Mouse (Mus musculus) left cerebral cortex, postnatal 14 days (tissue): ENCODE measurements around the gene Prkci. TPM values are rescaled to one million over a fixed set of nuclear protein-coding genes. Genes with fewer than 3 reads are reported as not detected.

Experiments used
- DNase-seq, 2 experiments: peaks; one replicate each; pipeline ENCODE4 v3.0.0; 2021 to 2022; ENCODE audit warnings: low spot score in 2 of 2, mixed read lengths in 1 of 2
- intact Hi-C: fragments of 180-260 bp; cut with DNase I; formaldehyde crosslinking; loops from one replicate; pipeline ENCODE4 v1.15.1; 2025
- total RNA-seq, 2 experiments: library from RNA; stranded (reverse); gene quantifications; 2 replicates each; pipeline ENCODE4 v1.2.3; 2021

Gene Prkci
- total RNA-seq, 2 experiments from 2014 or later, result 58.3 to 72.2 TPM

DNA sequence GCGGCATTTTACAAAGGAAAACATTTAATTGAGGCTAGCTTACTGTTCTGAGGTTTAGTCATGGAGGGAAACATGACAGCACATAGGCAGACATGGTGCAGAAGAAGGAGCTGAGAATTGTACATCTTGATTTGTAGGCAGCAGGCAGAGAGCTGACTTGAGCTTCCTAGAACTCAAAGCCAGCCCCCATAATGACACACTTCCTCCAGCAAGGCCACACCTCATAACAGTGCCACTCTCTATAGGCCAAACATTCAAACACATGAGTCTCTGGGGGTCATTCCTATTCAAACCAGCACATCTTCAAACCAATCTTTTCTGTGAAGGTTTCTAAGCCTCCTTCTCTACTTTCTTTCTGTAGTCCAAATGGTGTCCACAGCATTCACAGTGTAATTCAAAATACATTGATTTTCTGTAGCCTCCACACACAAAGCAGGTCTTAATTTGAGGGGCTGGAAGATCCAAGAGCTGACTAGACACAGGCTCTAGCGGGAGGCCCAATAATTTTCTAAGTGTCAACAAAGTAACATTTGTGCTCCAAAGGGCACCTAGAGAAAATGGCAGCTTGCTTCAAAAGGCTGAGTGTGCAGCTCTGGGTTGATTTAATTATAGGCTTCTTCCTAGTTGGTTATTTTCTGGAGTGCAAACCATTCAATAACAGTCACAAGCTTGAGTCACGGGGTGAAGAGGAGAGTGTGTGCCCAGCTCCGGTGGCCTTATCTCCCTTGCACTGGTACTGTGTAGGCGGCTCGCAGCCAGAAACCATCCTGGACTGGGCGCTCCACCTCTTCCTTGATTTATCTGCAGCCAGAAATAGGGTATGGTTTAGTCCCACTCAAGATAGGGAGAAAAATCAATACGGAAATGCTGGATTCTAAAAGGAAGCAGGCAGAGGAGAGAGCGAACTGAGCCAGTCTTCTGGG, 7.9 kb upstream of the Prkci start:
- no peak for DNase-seq
- intact Hi-C loops, result no loop called here

DNA sequence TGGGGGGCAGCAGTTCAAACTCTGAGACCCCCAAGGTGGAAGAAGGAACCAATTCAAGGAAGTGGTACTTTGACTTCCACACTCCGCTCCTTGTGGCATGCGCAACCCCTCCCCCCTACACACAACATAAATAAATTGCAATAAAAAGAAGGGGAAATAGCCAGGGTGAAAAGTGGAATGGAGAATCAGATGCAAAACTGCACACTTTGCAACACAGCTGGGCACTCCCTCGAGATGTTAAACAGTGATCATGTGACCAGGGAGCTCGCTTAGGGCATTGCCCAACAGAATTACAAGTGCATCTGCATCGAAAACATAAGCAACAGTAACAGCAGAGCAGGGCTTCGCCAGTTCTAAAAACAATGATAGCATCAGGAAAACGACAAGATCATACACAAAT, 3.4 kb upstream of the Prkci start:
- intact Hi-C loops, result no loop called here
- DNase-seq, result no peak

DNA sequence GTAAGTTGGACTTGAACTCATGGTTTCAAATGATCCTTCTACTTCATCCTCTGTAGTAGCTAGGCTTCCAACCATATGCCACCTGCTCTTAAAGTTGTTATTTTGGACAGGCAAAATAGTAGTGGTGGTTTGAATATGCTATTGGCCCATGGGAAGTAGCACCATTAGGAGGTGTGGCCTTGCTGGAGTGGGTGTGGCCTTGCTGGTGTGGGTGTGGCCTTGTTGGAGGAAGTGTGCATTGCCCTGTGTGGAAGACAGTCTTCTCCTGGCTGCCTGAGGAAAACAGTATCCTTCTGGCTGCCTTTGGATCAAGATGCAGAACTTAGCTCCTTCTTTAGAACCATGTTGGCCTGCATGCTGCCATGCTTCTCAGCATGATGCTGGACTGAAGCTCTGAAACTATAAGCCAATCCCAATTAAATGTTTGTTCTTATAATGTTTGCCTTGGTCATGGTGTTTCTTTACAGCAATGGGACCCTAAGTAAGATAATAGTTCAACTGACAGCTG, 2.4 kb upstream of the Prkci start:
- intact Hi-C loops, result no loop called here
- DNase-seq, result no peak

DNA sequence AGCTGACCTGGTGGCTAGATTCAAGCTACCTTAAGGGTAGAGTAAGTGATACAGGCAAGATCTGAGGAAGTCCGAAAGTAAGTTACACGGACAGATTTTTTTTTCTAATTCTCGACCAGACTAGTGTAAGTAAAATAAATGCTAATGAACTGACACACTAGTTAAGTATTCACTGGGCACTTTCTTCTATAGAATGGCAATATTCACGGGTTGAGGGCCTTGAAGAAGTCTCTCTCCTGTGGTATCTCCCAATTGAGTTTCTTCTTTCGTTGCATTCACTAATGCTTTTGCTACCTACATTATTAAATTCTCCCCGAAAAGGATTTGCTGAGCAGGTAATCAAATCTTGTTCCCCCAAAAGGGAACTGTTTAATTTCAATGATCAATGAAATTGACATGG, 688 bp upstream of the Prkci start:
- intact Hi-C loops, result no loop called here
- DNase-seq, result no peak

DNA sequence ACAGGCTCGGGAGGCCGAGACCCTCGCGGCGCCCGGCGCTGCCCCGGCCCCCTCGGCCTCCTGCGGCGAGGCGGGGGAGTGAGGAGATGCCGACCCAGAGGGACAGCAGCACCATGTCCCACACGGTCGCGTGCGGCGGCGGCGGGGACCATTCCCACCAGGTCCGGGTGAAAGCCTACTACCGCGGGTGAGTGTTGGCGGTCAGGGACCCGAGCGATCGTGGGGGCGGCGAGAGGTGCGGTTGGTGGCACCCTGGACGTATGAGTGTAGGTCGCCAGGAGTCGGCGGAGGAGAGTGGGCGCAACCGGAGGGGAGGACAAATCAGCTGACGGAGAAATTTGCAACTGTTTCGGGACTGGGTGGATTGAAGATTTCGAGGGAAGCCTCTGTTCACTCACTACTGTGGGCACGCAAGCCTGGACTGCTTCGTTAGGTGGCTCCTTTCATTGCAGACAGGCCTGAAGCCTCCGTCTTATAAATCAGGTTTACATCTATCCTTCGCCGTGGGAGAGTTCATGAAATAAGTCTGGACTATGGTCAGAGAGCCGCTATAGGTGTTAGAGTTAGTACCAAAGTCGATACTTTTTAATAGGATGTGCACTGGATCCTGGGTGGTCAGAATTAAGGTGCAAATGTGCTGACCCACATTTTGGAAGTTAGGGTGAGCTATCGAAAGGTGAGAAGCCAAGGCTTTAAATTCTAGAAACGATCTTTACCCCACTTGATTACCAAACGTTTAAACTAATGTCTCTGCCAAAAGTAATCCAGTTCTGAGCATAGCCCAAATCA, 546 bp downstream of the Prkci start:
- intact Hi-C loops, result no loop called here
- peak; percentile 44 to 54 for DNase-seq

DNA sequence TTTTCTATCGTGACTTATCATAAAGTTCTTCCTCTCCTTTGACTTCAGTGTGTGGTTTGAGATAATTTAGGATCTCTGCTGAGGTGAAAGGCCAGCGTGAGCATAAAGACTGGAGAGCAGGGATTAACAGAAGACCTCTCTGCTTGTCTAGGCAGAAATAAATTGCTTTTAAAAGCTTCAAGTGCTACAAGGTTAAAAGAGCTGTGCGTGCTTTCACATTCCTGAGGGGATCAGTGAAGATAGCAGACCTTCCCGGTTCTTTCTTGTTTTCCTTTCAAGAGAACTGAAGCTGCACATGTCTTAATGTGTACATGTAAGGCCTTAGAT, 1.1 kb downstream of the Prkci start:
- intact Hi-C loops, result no loop called here
- DNase-seq, result no peak

DNA sequence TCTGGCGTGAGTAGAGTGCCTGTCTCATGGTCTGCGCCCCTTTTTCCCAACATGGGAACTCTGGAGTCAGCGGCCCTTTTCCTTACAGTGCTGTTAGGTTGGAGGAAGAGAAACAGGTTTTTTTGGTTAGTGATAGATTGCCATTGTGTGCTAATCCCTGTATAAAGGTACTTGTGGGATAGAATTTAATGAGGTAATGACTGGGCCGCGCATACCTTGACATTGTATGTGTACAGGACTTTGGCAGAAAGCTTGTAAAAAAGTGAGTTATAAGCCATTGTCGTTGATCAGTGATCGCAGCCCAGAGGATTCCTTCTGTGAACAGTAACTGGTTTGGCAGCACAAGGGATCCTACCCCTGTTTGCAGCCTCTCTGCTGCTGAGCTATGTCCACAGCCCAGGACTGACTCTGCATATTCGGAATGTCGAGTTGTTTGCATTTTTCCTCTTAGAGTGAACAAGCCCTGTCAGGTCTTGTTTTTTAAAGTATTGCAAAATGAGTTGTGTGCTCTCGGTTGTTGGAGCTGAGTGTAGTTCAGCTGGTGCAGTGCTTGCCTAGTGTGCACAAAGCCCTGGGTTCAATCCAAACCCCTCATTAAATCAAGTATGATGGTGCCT, 4.0 kb downstream of the Prkci start:
- DNase-seq, result no peak
- intact Hi-C loops, result no loop called here

DNA sequence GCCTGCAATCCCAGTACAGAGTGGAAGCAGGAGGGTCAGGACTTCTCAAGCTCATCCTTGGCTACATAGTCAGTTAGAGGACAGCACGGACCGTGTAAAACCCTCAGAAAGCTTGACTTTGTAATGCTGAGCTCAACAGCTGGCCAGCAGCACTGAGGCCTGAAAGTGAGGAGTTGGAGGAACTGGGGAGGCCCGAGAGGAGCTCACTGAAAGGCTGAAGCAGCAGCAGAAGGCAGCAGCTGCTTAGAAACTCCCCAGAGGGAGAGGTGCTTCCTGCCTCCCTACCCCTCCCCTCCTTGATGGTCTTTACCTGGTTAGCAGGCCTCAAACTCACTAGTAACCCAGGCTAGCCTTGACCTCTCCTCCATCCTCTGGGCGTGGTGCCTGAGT, 4.5 kb downstream of the Prkci start:
- DNase-seq, result no peak
- intact Hi-C loops, result no loop called here

DNA sequence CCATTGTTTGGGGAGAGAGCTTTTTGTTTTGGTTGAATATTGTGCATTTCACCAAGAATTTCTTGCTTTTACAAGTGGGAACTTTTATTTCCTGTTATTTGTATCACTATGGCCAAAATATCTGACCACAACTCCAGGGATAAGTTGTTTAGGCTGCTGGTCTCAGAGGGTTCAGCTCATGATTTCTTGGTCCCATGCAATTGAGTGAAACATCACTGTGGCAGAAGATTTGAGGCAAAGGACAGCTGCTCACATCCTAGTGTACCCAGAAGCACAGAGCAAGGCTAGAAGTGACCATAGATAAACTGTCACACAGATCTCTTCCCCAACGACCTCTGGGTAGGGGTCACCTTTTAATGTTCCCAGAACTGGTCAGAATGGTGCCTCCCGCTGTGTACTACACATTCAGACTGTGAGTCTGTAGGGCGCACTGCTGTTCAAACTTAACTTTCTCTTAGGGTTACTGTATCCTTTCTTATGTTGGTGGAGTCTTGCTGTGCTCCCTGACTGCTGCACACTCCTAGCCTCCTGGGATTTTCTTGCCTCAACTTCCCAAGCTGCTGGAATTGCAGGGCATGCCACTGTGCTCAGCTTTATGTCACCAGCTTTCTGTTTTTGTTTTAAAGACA, 5.6 kb downstream of the Prkci start:
- intact Hi-C loops, result no loop called here
- DNase-seq, result no peak

DNA sequence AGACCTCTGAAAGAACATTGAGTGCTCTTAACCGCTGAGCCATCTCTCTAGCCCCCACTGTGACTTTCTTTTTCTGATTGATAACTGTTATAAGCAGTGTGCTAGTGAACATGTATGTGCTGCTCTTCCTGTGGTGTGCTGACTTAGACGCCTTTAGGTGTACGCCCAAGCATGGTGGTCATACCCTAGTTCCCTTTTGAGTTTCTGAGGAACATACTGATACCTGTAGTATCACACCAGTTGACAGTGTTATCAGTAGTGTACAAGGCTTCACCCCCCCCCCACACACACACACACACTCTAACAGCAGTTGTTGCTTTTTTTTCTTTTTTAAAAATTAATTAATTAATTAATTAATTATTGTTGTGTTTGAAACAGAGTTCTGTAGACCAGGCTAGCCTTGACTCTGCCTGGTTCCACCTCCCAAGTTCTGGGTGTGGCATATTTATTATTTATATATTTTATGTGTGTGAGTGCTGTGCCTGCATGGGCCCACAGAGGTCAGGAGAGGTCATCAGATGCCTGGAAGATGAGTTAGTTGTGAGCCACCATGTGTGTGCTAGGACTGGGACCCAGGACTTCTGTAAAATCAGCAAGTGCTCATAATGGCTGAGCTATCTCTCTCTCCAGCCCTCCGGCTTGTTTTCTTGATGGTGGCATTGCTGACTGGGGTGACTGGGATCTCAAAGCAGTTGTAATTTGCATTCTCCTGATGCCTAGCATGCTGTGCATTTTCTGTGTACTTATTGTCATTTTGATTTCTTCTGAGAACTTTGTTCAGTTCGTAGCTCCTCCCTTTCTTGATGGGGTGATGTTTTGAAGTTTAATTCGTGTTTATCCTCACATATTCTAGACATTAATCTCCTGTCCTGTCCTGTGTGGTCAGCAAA, 9.0 kb downstream of the Prkci start:
- DNase-seq, result no peak
- intact Hi-C loops, result no loop called here

DNA sequence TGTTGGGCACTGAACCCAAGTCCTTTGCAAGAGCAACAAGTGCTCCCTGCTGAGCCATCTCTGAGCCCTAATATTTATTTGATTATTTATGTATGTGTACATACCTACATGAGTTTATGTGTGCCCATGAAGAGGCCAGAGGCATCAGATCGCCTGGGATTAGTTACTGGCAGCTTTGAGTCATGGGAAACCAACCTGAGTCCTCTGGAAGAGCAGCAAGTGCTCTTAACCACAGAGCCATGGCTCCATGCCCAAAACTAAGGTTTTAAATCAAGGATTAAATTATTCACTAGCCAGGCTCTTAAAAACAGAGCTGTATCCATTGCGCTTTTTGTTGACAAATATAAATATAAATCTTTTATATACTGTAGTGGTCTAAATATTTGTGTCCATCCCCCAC, 18.8 kb downstream of the Prkci start:
- no peak for DNase-seq
- intact Hi-C loops, result no loop called here

DNA sequence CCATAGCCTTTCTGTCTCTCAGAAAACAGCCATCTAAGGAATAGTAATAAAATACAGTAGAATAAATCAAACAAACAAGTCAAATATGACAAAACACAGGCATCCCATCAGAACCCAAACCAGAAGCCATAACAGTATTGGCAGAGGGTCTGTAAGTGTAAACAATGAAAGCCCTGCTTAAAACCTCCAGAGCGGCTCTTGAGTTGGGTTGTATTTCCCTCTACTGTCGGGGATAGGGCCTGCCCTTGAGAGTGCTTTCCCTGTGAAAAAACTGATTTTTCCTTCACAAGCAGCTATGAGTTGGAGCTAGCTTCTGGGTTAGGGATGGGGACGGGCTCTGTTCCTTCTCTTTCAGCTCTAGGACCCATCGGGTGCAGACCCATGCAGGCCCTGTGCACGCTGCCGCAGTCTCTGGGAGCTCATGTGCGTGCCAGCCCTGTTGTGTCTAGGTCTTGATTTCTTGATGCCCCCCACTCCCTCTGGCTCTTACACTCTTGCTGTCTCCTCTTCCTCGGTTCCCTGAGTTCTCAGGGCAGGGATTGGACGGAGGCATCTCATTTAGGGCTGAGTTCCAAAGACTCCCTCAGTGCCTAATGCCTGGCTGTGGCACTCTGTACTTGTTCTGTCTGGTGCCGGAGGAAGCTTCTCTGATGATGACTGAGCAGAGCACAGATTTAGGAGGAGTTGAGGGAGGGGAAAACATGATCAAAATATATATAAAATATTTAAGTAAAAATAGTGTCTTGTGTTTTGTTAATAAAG, 20.3 kb downstream of the Prkci start:
- no peak for DNase-seq
- intact Hi-C loops, result no loop called here

DNA sequence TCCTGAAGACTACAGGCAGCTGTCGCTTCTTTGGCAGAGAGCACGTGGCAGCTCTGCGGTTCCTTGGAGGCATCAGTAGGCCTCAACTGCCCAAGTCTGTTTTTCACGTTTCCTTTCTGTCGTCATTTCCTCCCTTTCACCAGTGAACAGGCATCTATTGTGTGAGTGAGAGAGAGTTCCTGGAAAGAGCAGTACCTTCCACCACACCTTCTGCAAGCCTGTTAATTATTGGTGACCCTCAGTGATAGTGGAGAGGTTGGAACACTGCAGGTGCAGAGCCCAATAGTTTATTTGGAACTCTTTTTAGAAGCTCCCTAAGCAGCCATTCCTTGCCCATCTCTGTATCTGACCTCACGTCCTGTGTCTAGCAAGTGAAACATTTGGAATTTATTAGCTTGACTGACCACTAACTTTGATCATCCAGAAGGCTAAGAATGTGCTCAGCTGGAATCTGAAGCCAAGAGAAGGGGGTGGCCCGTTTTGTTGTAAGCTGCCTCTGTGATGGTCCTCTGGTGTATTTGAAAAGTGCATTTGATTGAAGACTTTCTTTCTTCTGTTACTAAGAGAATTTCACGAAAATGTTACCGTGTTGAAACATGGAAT, 21.1 kb downstream of the Prkci start:
- intact Hi-C loops, result no loop called here
- DNase-seq, result no peak

DNA sequence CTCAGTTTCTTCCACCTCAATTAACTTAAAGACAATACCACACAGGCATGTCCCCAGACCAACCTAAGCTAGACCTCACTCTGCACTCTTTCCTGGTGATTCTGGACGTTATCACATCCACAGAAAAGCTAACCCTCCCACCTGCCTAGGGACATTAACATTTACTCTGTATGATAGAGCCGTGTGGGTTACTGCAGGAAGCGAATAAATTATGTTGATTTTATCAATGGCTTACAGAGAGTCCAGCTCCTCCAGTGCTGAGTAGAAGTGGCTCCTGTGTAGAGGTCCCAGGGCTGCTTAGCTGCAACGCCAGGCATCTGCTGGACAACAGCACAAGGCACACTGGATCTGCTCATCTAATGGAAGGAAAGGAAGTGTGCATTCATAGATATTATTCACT, 22.1 kb downstream of the Prkci start:
- intact Hi-C loops, result no loop called here
- no peak for DNase-seq

DNA sequence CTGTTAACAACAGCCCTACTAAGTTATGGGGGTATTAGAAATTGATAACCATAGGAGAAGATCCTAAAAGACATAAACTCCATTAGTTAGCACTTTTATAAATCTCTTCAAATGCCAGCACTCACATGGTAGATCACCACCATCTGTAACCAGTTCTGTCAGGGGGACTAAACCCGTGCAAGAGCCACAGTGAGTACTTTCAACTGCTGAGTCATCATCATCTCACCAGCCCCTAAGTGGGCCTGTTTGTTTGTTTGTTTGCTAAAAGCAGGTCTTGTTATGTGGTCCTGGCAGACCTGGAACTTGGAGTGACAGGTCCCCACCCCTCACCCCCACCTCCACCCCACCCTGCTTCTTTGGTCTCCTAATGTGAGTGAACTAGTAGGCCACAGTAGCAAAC, 23.7 kb downstream of the Prkci start:
- intact Hi-C loops, result no loop called here
- DNase-seq, result no peak

DNA sequence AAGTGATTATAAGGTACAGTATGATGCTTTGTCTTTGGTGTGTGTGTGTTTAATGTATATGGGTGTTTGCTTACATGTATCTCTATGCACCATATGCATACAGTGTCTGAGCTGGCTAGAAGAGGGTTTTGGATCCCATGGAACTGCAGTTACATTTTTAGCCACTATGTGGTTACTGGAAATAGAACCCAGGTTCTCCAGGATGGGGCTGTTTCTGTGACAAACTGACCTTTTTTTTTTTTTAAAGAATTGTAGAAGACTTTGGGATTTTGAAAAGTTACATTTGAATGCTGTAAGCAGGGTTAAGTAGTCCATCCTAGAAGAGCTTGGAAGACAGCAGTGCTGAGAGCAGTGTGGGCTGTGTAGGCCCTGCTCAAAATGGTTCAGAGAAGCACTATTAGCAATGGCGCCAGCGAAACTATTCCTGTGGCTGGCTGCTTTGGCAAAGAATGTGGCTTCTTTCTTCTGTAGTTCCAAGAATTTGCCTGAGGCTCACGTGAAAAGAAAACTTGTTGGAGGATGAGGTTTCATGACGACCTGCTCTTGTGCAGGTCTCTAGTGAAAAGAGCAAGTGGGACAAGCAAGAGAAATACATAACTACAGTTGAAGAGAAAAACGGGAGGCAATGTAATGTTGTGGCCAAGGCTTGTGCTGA, 24.4 kb downstream of the Prkci start:
- DNase-seq, result no peak
- intact Hi-C loops, result no loop called here

DNA sequence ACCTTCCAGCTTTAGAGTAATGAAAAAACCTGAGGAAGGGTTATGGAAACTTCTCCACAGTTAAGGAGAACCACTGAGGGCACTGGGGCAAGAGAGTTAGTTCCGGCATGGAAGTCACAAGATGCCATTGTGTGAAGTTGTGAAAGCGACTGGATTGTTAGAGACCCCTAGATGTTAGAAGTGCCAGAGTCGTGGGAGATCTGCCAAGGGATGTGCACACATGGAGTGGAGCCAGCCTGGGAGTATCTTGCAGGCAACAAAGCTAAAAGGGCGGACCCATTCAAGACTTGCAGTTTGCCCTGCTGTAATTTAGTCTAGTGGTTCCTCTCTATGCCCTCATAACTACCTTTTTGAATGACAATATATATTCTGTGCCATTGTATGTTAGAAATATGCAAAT, 25.1 kb downstream of the Prkci start:
- intact Hi-C loops, result no loop called here
- DNase-seq, result no peak
